Mouse (Mus musculus) 3134 (cell line): Measurements from ENCODE around the gene Lman1l.

Experiments
- DNase-seq: peaks from one replicate; pipeline ENCODE4 v3.0.0-alpha.2; 2011; ENCODE audit warnings: low spot score; ENCODE audit not compliant: insufficient read length; ENCODE audit errors: extremely low read depth

The Lman1l gene

DNA sequence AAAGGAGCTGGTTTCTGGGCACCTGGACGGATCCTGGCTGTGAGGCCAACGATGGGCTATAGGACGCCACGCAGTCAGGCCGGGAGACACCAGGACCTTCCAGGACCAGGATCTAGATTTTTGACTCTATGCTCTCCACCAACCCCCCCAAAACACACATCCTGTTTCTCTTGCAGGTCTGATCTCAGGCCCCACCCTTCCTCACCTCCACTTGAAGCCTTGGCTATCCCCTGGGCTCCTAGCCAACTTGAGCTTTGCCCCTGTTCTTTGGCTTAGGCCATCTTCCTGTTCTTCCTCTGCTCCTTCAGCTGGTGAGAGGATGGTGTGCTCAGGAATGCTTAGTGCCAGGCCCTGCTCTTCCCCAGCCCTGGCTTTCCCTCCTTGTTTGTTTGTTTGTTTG, at the start of gene Lman1l:
Lman1l (minus strand) TSS at position 101 of the 400 bp plus-strand sequence.
- no peak for DNase-seq

DNA sequence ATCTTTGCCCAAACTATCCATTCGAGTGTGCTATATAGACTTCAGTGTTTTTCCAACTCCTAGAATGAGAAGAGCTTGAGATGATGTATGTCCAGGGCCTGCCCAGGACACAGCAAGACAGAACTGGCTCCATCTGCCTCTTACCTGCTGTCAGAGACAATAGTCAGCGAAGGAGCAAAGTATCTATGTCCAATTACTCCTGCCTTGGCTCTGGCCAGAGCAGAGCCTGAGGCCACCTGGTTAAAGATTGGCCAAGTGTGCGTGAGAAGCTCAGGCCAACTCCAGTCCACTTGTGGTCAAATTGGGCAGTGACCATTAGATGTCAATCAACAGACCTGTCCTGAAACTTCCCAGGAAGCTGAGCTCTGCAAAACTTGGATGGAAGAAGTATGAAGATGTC, 49.0 kb upstream of the Lman1l start:
- DNase-seq: no peak

DNA sequence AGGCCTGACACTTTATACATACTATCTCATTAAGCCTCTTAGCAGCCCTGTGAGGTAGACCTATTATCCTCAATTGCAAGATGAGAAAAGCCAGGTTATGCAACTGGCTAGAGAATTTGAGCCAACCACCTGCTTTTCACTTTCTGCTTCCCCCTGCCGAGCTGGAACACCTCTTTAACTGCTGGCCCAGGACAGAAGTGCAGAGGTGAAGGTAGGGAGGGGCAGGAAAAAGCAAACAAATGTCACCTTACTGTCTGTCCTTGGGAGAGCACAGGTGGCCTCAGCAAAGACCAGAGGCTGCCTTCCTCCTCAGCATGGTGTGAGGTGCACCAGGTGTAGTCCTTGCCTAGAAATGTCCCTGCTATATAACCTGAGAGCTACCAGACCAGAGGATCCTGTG, 47.7 kb upstream of the Lman1l start:
- no peak for DNase-seq

- no peak for DNase-seq
Observed at GRCm38 (mm10) chr9:57667817-57668216, 47.2 kb upstream of the Lman1l start.

GRCm38 (mm10) chr9:57667136-57667535, 46.6 kb upstream of the Lman1l start:
- no peak for DNase-seq

GRCm38 (mm10) chr9:57666536-57666935, 46.0 kb upstream of the Lman1l start:
- DNase-seq: no peak

DNA sequence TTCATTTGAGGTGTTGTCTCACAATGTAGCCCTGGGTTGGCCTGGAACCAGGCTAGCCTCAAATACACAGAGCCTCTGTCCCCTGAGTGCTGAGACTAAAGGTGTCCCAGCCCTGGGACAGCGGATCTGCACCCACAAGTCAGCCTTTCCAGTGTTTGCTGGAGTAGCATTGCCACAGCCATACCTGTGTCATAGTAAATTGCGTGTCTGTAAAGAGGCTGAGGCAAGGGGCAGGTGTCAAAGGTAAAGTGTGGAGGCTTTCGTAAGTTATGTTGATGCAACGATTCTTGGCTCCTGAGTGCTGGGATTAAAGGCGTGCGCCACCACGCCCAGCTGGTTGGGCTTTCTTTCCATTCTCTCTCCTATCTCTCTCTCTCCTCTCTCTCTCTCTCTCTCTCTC, 44.0 kb upstream of the Lman1l start:
- no peak for DNase-seq

- DNase-seq: no peak
Observed at GRCm38 (mm10) chr9:57661552-57661951, 41.0 kb upstream of the Lman1l start.

DNA sequence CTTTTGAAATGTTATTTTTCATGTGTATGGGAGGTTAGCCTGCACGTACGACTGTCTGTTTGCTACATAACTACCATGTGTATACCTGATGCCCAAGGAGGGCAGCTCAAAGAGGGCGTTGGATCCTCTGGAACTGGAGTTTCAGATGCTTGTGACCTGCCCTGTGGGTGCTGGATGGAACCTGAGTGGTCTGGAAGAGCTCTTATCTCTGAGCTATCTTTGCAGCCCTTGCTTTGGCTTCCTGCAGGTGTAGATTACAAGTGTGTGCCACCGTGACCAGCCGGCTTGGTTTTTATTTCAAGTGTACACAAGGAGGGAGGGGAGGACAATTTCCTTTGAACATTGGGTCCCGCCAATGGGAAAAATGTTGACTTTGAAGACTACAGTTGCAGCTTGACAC, 39.9 kb upstream of the Lman1l start:
- DNase-seq: no peak

DNA sequence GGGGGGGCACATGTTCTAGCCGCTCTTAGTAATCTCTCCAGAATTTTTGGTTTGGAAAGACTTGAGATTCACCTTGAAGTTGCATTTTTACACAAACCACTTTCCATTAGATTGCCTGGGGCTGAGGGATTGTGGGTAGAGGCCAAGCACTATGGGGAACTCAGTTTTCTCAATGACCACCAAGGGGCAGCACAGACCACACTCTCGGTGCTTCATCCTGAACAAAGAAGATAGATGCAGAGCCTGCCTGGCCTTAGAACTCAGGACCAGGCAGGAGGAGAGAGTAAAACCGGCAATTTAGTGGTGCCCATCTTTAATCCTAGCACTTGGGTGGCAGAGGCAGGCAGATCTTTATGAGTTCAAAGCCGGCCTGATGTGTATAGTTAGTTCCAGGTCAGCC, 39.2 kb upstream of the Lman1l start:
- peak; percentile 35 for DNase-seq

- DNase-seq: no peak
Observed at GRCm38 (mm10) chr9:57658970-57659369, 38.4 kb upstream of the Lman1l start.

GRCm38 (mm10) chr9:57657843-57658242, 37.3 kb upstream of the Lman1l start:
- no peak for DNase-seq

DNA sequence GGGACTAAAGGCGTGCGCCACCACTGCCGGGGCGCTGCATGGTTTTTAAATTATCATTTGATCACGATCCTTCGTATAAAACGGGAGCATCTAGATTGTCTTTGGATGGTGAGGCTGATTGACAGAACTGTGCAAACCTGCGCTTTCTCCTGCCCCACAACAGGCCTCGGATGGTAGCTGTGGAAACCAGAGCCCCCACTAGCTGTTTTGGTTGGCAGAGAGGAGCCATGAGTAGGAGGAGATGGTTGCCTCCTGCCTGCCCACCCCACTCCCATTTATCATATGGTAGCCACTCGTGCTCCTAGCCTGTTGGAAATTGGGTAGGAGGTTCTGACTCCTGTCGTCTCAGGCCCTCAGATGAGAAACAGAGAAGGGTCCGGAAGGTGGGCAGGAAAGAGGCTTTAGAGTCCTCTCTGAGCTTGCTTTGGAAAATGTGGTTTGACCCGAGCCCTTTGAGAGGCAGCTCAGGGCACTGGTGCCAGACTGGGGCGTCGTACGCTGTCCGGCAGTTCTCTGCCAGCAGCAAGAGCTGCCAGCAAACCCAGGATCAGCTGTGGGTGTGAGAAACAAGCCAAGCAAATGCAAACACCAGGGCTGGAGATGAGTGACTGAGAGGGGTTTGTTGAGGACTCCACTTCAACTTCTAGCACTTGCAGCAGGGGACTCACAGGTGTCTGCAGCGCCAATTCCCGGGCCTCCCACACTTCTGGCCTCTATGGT, 36.2 kb upstream of the Lman1l start:
- peak; percentile 13 for DNase-seq

GRCm38 (mm10) chr9:57655749-57656148, 35.2 kb upstream of the Lman1l start:
- peak; percentile 62 for DNase-seq

DNA sequence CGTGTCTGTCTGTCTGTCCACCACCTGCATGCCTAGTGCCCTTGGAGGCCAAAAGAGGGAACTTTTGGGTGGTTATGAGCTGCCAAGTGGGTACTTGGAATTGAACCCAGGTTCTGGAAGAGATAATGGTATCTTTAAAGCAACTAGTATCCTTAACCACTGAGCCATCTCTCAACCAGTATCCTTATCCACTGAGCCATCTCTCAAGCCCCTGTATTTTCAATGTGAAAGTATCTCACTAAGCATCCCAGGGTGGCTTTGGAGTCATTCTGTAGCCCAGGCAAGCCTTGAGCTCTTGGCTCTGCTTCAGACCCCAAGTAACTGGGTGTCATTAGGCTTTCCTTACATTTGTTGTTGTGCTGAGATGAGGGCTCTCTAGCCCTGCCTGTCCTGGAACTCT, 34.4 kb upstream of the Lman1l start:
- DNase-seq: no peak

- no peak for DNase-seq
Observed at GRCm38 (mm10) chr9:57653283-57653682, 32.7 kb upstream of the Lman1l start, which contains the start of gene Csk. Gene Csk (minus strand): TSS chr9:57653631.

GRCm38 (mm10) chr9:57652855-57653254, 32.3 kb upstream of the Lman1l start:
- no peak for DNase-seq

DNA sequence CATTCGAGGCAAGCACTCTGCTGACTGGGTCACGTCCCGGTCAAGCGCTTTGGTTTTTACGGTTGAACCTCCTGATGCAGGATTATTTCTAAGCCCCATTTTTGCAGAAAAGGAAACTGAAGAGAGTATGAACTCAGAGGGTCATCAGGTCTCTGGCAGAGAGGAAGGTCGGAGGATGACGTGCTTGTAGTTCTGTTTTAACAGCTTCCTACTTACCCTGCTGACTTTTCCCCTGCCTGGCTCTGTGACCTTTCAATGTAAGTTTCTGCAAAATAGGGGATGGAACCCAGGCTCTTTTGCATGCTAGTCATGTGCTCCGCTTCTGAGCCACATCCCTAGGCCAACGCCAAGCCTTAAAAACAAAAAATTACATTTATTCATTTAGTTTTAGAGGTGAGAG, 31.8 kb upstream of the Lman1l start:
- DNase-seq: no peak

DNA sequence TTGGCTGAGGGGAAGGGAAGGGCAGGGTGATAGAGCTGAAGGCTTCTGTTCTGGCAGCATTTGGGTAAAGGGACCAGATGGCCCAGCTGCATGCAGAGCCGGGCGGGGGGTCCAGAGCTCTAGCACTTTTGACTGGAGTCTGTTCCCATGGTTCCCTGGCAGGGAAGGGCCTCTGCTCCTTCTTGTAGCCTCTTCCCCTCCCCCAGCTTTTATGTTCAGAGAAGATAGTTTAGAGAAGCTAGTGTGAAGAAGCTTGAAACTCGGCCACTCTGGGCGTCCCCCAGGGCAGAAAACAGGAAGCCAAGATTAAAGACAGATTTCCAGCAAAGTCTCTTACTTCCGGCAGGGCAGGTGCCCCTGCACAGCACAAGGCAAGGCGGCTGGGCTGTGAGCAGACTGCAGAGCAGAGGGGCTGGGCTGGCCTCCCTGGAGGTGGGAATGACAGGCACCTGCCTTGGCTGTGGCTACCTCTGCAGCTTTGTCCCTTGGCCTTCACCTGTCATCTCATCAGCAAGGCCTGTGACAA, 30.3 kb upstream of the Lman1l start:
- no peak for DNase-seq

GRCm38 (mm10) chr9:57650130-57650785, 29.7 kb upstream of the Lman1l start:
- DNase-seq: no peak

DNA sequence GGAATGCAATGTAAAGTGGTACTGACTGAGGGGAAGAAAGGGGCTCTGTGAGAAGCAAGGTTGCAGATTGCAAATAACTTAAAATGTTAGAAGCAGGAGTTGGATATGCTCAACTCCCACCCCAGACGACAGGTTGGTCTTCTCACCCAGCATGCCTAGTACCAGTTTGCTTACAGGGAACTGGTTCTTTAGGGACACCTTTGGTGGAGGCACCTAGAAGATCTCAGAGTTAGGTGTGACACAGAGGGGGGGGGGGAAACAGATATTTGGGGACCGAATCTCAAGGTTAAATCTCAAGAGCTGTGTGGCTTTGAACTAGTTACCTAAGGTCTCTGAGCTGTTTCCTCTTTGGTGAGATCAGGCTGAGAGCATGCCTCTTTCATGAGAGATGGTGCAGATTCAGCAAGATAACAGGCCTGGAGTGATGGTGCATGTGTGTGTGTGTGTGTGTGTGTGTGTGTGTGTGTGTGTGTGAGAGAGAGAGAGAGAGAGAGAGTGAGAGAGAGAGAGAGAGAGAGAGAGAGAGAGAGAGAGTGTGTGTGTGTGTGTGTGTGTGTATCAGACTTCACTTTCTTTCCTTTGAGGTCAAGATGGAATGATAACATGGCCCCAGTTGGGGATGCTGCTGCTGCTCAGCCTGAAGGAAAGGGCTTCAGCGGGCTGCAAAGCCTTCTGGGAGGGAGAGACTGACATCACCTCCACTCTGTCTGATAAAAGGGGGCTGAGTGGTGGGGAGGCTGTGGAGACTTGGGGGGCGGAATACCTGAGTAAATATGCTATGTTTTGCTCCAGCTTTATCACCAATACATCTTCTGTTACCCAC, 26.9 kb upstream of the Lman1l start:
- no peak for DNase-seq
